Comparison of ENCODE assay signal across 8 mouse cellular contexts in the genomic region with DNA sequence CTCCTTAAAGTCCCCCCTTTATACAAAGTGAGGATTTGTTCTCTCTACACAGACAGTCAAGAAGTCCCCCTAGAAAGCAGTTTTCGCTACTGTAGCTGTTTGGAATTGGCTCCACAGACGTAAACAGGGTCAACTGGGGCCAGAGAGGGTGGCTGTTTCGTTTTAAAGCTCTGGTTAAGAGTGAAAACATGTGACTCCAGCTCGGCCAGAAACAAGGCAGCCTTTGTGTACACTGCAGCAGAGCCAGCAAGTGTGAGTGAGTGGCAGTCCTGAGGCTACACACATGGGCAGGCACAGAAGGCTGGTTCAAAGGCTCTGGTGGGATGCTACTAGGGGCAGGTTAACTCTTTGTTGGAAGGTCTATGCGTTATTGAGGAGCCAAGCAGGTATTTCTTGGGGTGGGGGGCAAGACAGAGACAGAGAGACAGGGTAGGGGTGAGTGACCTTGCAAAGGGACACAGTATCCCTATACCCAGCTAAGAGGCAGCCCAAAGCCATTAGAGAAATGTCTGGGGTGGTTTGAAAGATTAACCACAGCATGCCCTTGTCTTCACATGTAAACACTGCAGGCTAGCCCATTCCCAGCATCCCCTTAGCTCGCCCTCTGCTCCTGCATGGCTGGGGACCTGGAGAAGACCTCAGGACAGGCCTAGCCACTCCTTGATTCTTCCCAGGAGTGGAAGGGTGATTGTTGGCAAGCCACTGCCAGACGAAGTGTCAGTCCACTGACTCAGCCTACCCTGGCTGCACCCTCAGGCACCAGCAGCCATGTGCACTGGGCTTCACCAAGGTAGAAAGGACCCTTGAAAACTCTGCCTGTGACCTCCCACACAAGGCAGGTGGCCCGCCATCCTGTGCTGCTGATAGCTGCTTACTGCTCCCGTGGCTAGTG. TPM values are rescaled to one million over a fixed set of nuclear protein-coding genes. Genes with fewer than 3 reads are reported as not detected.
A peak's percentile ranks its signal among the peaks of the same experiment; 100 is the strongest.
DNase-seq lines count a peak whose midpoint lies in the region; ATAC-seq and TF ChIP-seq lines count a peak whose summit lies in the region.

No protein-coding gene starts in this region.

- no peaks in the 10 kb centered on the region for H3K36me3 ChIP-seq in heart, embryonic 12.5 days

- H3K4me3 ChIP-seq in heart, embryonic 12.5 days, result no peak overlapping the region
- H3K4me3 ChIP-seq in lung, adult 2 months (replicated peaks; ENCODE audit: extremely low read depth, low read depth, low read length), result no peak overlapping the region

- no peak overlapping the region for H3K4me2 ChIP-seq in heart, embryonic 12.5 days

- WGBS in heart, embryonic 12.5 days, result 34% methylated on average over 9 of the region's 9 CpGs
- 32% methylated on average over 9 of the region's 9 CpGs for WGBS in lung, adult 2 months

- no peaks in the 10 kb centered on the region for H3K27me3 ChIP-seq in heart, embryonic 12.5 days (replicated peaks)

- no peak for TF ChIP-seq CTCF in lung, adult 2 months (IDR thresholded peaks at IDR 0.05; ENCODE audit: insufficient read depth, low read length)

- intact Hi-C loops in gastrocnemius, postnatal 36 days (cut with DNase I), result no loop called here

- H3K9me3 ChIP-seq in heart, embryonic 12.5 days (replicated peaks), result no peaks in the 10 kb centered on the region

- peak overlapping the region; percentile 77 for H3K27ac ChIP-seq in heart, embryonic 12.5 days (ENCODE audit: poor library complexity, severe bottlenecking)

- ATAC-seq in heart, embryonic 12.5 days (ENCODE audit: insufficient number of reproducible peaks, low FRiP score), result peak; percentile 75

- 0 out of 2 replicates have a peak overlapping the region, but pooled peaks have one; percentile 28 for H3K9ac ChIP-seq in heart, embryonic 12.5 days

- peaks cover 43% of the 10 kb centered on the region for H3K4me1 ChIP-seq in heart, embryonic 12.5 days (replicated peaks)
- H3K4me1 ChIP-seq in lung, adult 2 months (ENCODE audit: control insufficient read depth, insufficient read depth, low read length), result peaks cover 17% of the 10 kb centered on the region

- DNase-seq in gastrocnemius, postnatal 10 days, result peak; percentile 39
- DNase-seq in gastrocnemius, postnatal 36 days, result no peak
- peak; percentile 83 for DNase-seq in embryo, embryonic 10.5 days (ENCODE audit: low spot score)
- DNase-seq in kidney, adult 9 months, result peak; percentile 80
- peak; percentile 61 for DNase-seq in lung, adult 2 months
- DNase-seq in retina, embryonic 14.5 days (ENCODE audit: low spot score), result peak; percentile 59
- DNase-seq in spleen, postnatal 4 days (ENCODE audit: low spot score in 2 of 2), result no peak

- TF ChIP-seq POLR2A in lung, adult 2 months (IDR thresholded peaks at IDR 0.05; ENCODE audit: borderline replicate concordance, extremely low read depth, low read depth, low read length), result no peak

RNA-seq across cellular contexts. Expression of a gene that starts 29.2 kb away (rescaled TPM):
- 10 to 100 TPM; 14.5 to 15.7 TPM for total RNA-seq in gastrocnemius, postnatal 10 days (2021)
- total RNA-seq in gastrocnemius, postnatal 36 days (2021), result 1 to 10 TPM; 2.9 to 6.0 TPM
- polyA plus RNA-seq in heart, embryonic 12.5 days (2016; fragmentation: Nextera tagmentation; extraction: Ambion mirVana), result 2.0 and 2.7 TPM in 2 replicates
- polyA plus RNA-seq in lung, adult 2 months (2012; rRNA removed), result 31.5 and 35.9 TPM in 2 replicates

RNA-seq across cellular contexts. Expression of a gene that starts 40.8 kb away (rescaled TPM):
- total RNA-seq in gastrocnemius, postnatal 10 days (2021), result 100 to 1,000 TPM; 148 to 154 TPM
- total RNA-seq in gastrocnemius, postnatal 36 days (2021), result 100 to 1,000 TPM; 122 to 131 TPM
- polyA plus RNA-seq in heart, embryonic 12.5 days (2016; fragmentation: Nextera tagmentation; extraction: Ambion mirVana), result 191 and 198 TPM in 2 replicates
- polyA plus RNA-seq in lung, adult 2 months (2012; rRNA removed), result 53.4 and 70.5 TPM in 2 replicates

Comparison
In these comparisons a context has a peak if more than half of its experiments do, and no peak if none do; other contexts are left out.
1. DNase-seq: peak in gastrocnemius, postnatal 10 days (single experiment), embryo, embryonic 10.5 days (single experiment), kidney, adult 9 months (single experiment), lung, adult 2 months (single experiment) and retina, embryonic 14.5 days (single experiment); none in gastrocnemius, postnatal 36 days (0 of 2) and spleen, postnatal 4 days (0 of 2).